Mouse (Mus musculus) thymus, adult 2 months (tissue): ENCODE measurements at regions not wholly inside any gene's neighbourhood (a gene's known extent, or its start where the extent isn't known, plus 50 kb on each side); places are given as distances from the start of the nearest gene placed in this dataset.

Source experiments
- DNase-seq: peaks from one replicate; pipeline ENCODE4 v3.0.0; 2021
- H3K27ac ChIP-seq: fragments of 200-500 bp; 2 replicates; pipeline ENCODE4 v1.5.1; 2012; ENCODE audit warnings: low read length, control low read depth; ENCODE audit not compliant: control insufficient read depth, insufficient read depth
- H3K27me3 ChIP-seq: fragments of 200-500 bp; 2 replicates; pipeline ENCODE4 v1.6.1; 2012; ENCODE audit warnings: mild to moderate bottlenecking, low read length, moderate library complexity, mixed read lengths; ENCODE audit not compliant: control insufficient read depth, insufficient read depth
- H3K36me3 ChIP-seq: fragments of 200-500 bp; 2 replicates; pipeline ENCODE4 v1.6.1; 2012; ENCODE audit warnings: mild to moderate bottlenecking, low read length, moderate library complexity; ENCODE audit not compliant: control insufficient read depth, insufficient read depth
- H3K4me1 ChIP-seq: fragments of 200-500 bp; replicated peaks from 2 replicates; pipeline ENCODE4 v1.6.1; 2012; ENCODE audit warnings: low read length; ENCODE audit not compliant: control insufficient read depth, insufficient read depth
- H3K4me3 ChIP-seq: fragments of 200-500 bp; 2 replicates; pipeline ENCODE4 v1.5.1; 2012; ENCODE audit warnings: mild to moderate bottlenecking, low read length, control low read depth, moderate library complexity; ENCODE audit not compliant: control insufficient read depth, insufficient read depth
- CTCF ChIP-seq: fragments of 200-500 bp; IDR thresholded peaks from 2 replicates; pipeline ENCODE4 v1.5.1; 2012; ENCODE audit warnings: mild to moderate bottlenecking, control low read depth, low read length, moderate library complexity, borderline replicate concordance; ENCODE audit not compliant: control insufficient read depth, poor library complexity, insufficient read depth; ENCODE audit errors: extremely low read depth
- POLR2A ChIP-seq: fragments of 200-500 bp; IDR thresholded peaks from 2 replicates; pipeline ENCODE4 v1.6.1; 2012; ENCODE audit warnings: mild to moderate bottlenecking, low read length, control low read depth, moderate library complexity; ENCODE audit not compliant: control insufficient read depth, poor library complexity, insufficient read depth; ENCODE audit errors: extremely low read depth
- WGBS: fragments of 180-500 bp; shearing (Covaris S2); methylation state at CpG from one replicate; pipeline ENCODE4 v1.1.7; 2018; 5-methylcytosine and 5-hydroxymethylcytosine counted together

GRCm38 (mm10) chr17:75707687-75708086 is 155.9 kb upstream of the Fam98a start:
- no peak for DNase-seq
- Histone ChIP-seq H3K27ac (no peak overlapping the region), H3K4me3 (no peak overlapping the region), H3K27me3 (no peaks in the 10 kb centered on the region), H3K4me1 (no peaks in the 10 kb centered on the region), H3K36me3 (no peaks in the 10 kb centered on the region)
- WGBS = 95% methylated on average over 4 of the region's 4 CpGs
- TF ChIP-seq CTCF (no peak), POLR2A (no peak)

- TF ChIP-seq CTCF (no peak), POLR2A (no peak)
- Histone ChIP-seq H3K27me3 (no peaks in the 10 kb centered on the region), H3K36me3 (no peaks in the 10 kb centered on the region), H3K4me3 (no peak overlapping the region), H3K4me1 (no peaks in the 10 kb centered on the region), H3K27ac (no peak overlapping the region)
- DNase-seq = no peak
- WGBS = 86% methylated on average over 2 of the region's 2 CpGs
These were observed 153.6 kb upstream of the Fam98a start for GRCm38 (mm10) chr17:75705357-75705756.

GRCm38 (mm10) chr17:75703865-75704264 is 152.1 kb upstream of the Fam98a start:
- Histone ChIP-seq H3K4me1 (no peaks in the 10 kb centered on the region), H3K4me3 (no peak overlapping the region), H3K36me3 (no peaks in the 10 kb centered on the region), H3K27ac (no peak overlapping the region), H3K27me3 (no peaks in the 10 kb centered on the region)
- WGBS = 48% methylated on average over 8 of the region's 8 CpGs
- TF ChIP-seq CTCF (no peak), POLR2A (no peak)
- no peak for DNase-seq

- TF ChIP-seq CTCF (no peak), POLR2A (no peak)
- WGBS = 84% methylated on average over 3 of the region's 3 CpGs
- Histone ChIP-seq H3K4me3 (no peak overlapping the region), H3K36me3 (no peaks in the 10 kb centered on the region), H3K27ac (no peak overlapping the region), H3K27me3 (no peaks in the 10 kb centered on the region), H3K4me1 (no peaks in the 10 kb centered on the region)
- no peak for DNase-seq
These were observed 145.0 kb upstream of the Fam98a start for GRCm38 (mm10) chr17:75696729-75697103.

GRCm38 (mm10) chr17:75696103-75696728 is 144.5 kb upstream of the Fam98a start:
- DNase-seq = no peak
- Histone ChIP-seq H3K4me1 (no peaks in the 10 kb centered on the region), H3K4me3 (no peak overlapping the region), H3K27ac (no peak overlapping the region), H3K36me3 (no peaks in the 10 kb centered on the region), H3K27me3 (no peaks in the 10 kb centered on the region)
- no peak for TF ChIP-seq CTCF
- 77% methylated on average over 5 of the region's 5 CpGs for WGBS

GRCm38 (mm10) chr17:75685927-75686326 is 134.2 kb upstream of the Fam98a start:
- Histone ChIP-seq H3K36me3 (no peaks in the 10 kb centered on the region), H3K27me3 (no peaks in the 10 kb centered on the region), H3K4me1 (no peaks in the 10 kb centered on the region), H3K4me3 (no peak overlapping the region), H3K27ac (no peak overlapping the region)
- no peak for TF ChIP-seq POLR2A
- TF ChIP-seq CTCF = no peak
- no peak for DNase-seq

GRCm38 (mm10) chr17:75646982-75647381 is 95.2 kb upstream of the Fam98a start:
- no peak for TF ChIP-seq CTCF
- TF ChIP-seq POLR2A = no peak
- Histone ChIP-seq H3K4me3 (no peak overlapping the region), H3K36me3 (no peaks in the 10 kb centered on the region), H3K27ac (no peak overlapping the region), H3K27me3 (no peaks in the 10 kb centered on the region), H3K4me1 (no peaks in the 10 kb centered on the region)
- no peak for DNase-seq
- WGBS = 96% methylated on average over 11 of the region's 11 CpGs
